Mouse (Mus musculus): ENCODE data around the gene Stk11.

GRCm38 (mm10) chr10:80131952-80132350, 16.3 kb downstream of the Stk11 start:
- TF ChIP-seq POLR2A (IDR thresholded peaks at IDR 0.05; ENCODE audit: low read depth, low read length) (no peak), CTCF (IDR thresholded peaks at IDR 0.05; ENCODE audit: borderline replicate concordance, insufficient read depth, low read length) (no peak)
